In the genomic region with DNA sequence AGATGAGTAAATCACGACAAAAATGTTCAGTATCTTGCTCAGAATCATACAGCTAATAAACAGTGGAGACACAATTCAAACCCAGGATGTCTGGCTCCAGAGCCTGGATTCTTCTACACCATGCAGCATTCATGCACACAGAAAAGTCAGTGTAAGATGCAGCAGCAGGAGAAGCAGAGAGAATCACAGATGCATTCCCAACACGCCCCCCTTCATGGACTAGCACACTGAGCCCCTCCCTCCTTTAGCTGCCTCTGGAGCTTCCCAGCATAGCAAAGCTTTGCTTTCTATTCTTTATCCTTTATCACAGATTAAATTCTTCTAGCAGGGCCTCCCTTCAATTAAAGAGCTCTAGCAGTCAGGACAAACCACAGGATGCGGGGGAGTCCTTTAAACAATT, we compare ENCODE assay signal across 12 mouse cellular contexts.
DNase-seq lines count a peak whose midpoint lies in the region; ATAC-seq and TF ChIP-seq lines count a peak whose summit lies in the region.
"Had no signal": no experiment of that assay in that cellular context is flagged by ENCODE, and none has a peak within 500 bp of the region (broad histone marks: within the 10 kb centered on the region; RNA-seq: fewer than 3 reads in every experiment).

No protein-coding gene starts in this region.

- no peaks in the 10 kb centered on the region for H3K27me3 ChIP-seq in hindbrain, embryonic 16.5 days (replicated peaks; ENCODE audit: control insufficient read depth, insufficient read depth, low read length)
- H3K27me3 ChIP-seq in hindbrain, embryonic 14.5 days (ENCODE audit: control insufficient read depth, insufficient read depth, low read length), result no peaks in the 10 kb centered on the region
- no peaks in the 10 kb centered on the region for H3K27me3 ChIP-seq in ES-Bruce4 (ENCODE audit: control insufficient read depth, insufficient read depth, low read length, poor library complexity, severe bottlenecking)
- no peaks in the 10 kb centered on the region for H3K27me3 ChIP-seq in forebrain, embryonic 16.5 days (replicated peaks; ENCODE audit: control insufficient read depth, insufficient read depth, low read length)
- H3K27me3 ChIP-seq: limb, embryonic 12.5 days had no signal

- no peak for DNase-seq in hindbrain, embryonic 14.5 days (ENCODE audit: low spot score)
- DNase-seq in ES-CJ7 (ENCODE audit: low read depth, low spot score) (peak; percentile 36), liver (no peak)
- no peak for DNase-seq in testis, postnatal 10 days (ENCODE audit: low spot score)
- DNase-seq: adrenal gland, postnatal 14 days; cerebellum, postnatal 14 days; lung, postnatal 36 days had no signal

- H3K4me1 ChIP-seq in hindbrain, embryonic 16.5 days (ENCODE audit: control insufficient read depth, insufficient read depth, low read depth, low read length), result peaks cover 5% of the 10 kb centered on the region
- H3K4me1 ChIP-seq in hindbrain, embryonic 14.5 days (replicated peaks; ENCODE audit: control insufficient read depth, insufficient read depth, low read length), result no peaks in the 10 kb centered on the region
- peaks cover 9% of the 10 kb centered on the region for H3K4me1 ChIP-seq in ES-Bruce4 (ENCODE audit: control insufficient read depth, insufficient read depth, low read length)
- H3K4me1 ChIP-seq in forebrain, embryonic 16.5 days (replicated peaks; ENCODE audit: control insufficient read depth, insufficient read depth, low read length), result peaks cover 8% of the 10 kb centered on the region

- no peak overlapping the region for H3K27ac ChIP-seq in hindbrain, embryonic 16.5 days (ENCODE audit: low read depth, low read length)
- H3K27ac ChIP-seq in hindbrain, embryonic 14.5 days, result no peak overlapping the region
- H3K27ac ChIP-seq in ES-Bruce4 (ENCODE audit: insufficient read depth, low read length), result peak overlapping the region; percentile 5
- H3K27ac ChIP-seq in forebrain, embryonic 16.5 days (ENCODE audit: low read length), result no peak overlapping the region
- H3K27ac ChIP-seq: limb, embryonic 12.5 days had no signal

- H3K4me3 ChIP-seq in hindbrain, embryonic 16.5 days (ENCODE audit: low read length), result no peak overlapping the region
- no peak overlapping the region for H3K4me3 ChIP-seq in hindbrain, embryonic 14.5 days (replicated peaks; ENCODE audit: low read length)
- H3K4me3 ChIP-seq in ES-Bruce4 (ENCODE audit: low read depth, low read length), result no peak overlapping the region
- no peak overlapping the region for H3K4me3 ChIP-seq in forebrain, embryonic 16.5 days (replicated peaks; ENCODE audit: low read length)
- H3K4me3 ChIP-seq: heart, embryonic 10.5 days; limb, embryonic 12.5 days had no signal

- H3K9me3 ChIP-seq in hindbrain, embryonic 16.5 days (ENCODE audit: control insufficient read depth, low read length), result no peaks in the 10 kb centered on the region
- no peaks in the 10 kb centered on the region for H3K9me3 ChIP-seq in hindbrain, embryonic 14.5 days (ENCODE audit: control insufficient read depth, low read length)
- no peaks in the 10 kb centered on the region for H3K9me3 ChIP-seq in ES-Bruce4 (replicated peaks; ENCODE audit: control insufficient read depth, insufficient read depth, low read length, poor library complexity, severe bottlenecking)
- H3K9me3 ChIP-seq in forebrain, embryonic 16.5 days (ENCODE audit: control insufficient read depth, low read length), result no peaks in the 10 kb centered on the region
- H3K9me3 ChIP-seq: heart, embryonic 10.5 days; limb, embryonic 12.5 days had no signal

- TF ChIP-seq POLR2A in ES-Bruce4 (IDR thresholded peaks at IDR 0.05; ENCODE audit: insufficient read depth, low read length), result no peak

- 64% methylated on average over 3 of the region's 3 CpGs for WGBS in hindbrain, embryonic 16.5 days
- WGBS in hindbrain, embryonic 14.5 days, result 59% methylated on average over 3 of the region's 3 CpGs
- 43% methylated on average over 3 of the region's 3 CpGs for WGBS in forebrain, embryonic 16.5 days

- ATAC-seq in hindbrain, embryonic 16.5 days, result peak; percentile 48; the same call in 1 of the 2 replicates
- no peak; the same call in 1 of the 2 replicates for ATAC-seq in hindbrain, embryonic 14.5 days (ENCODE audit: low FRiP score)
- peak; percentile 57; the same call in 1 of the 2 replicates for ATAC-seq in forebrain, embryonic 16.5 days

- no peak overlapping the region for H3K9ac ChIP-seq in hindbrain, embryonic 16.5 days (ENCODE audit: low read depth, low read length)
- H3K9ac ChIP-seq in hindbrain, embryonic 14.5 days, result no peak overlapping the region
- no peak overlapping the region for H3K9ac ChIP-seq in ES-Bruce4 (ENCODE audit: low read depth, poor library complexity, severe bottlenecking)
- H3K9ac ChIP-seq in forebrain, embryonic 16.5 days (replicated peaks; ENCODE audit: low read depth, low read length), result 0 out of 2 replicates have a peak overlapping the region, but pooled peaks have one; percentile 6
- H3K9ac ChIP-seq: limb, embryonic 12.5 days had no signal

- no peak overlapping the region for H3K4me2 ChIP-seq in hindbrain, embryonic 16.5 days (ENCODE audit: low read length)
- H3K4me2 ChIP-seq in hindbrain, embryonic 14.5 days (replicated peaks), result no peak overlapping the region
- H3K4me2 ChIP-seq in forebrain, embryonic 16.5 days (ENCODE audit: low read length), result no peak overlapping the region
- H3K4me2 ChIP-seq: limb, embryonic 12.5 days had no signal

- no peak for TF ChIP-seq CTCF in ES-Bruce4 (IDR thresholded peaks at IDR 0.05; ENCODE audit: low read depth, low read length)

- no peaks in the 10 kb centered on the region for H3K36me3 ChIP-seq in hindbrain, embryonic 16.5 days (ENCODE audit: control insufficient read depth, insufficient read depth, low read length)
- no peaks in the 10 kb centered on the region for H3K36me3 ChIP-seq in hindbrain, embryonic 14.5 days (replicated peaks; ENCODE audit: control insufficient read depth, insufficient read depth)
- no peaks in the 10 kb centered on the region; the same call in 1 of the 2 replicates for H3K36me3 ChIP-seq in ES-Bruce4 (ENCODE audit: control insufficient read depth, insufficient read depth, low read length, poor library complexity, severe bottlenecking)
- no peaks in the 10 kb centered on the region for H3K36me3 ChIP-seq in forebrain, embryonic 16.5 days (ENCODE audit: control insufficient read depth, insufficient read depth)

- no peak for TF ChIP-seq EP300 in ES-Bruce4 (IDR thresholded peaks at IDR 0.05; ENCODE audit: insufficient read depth, low read depth, low read length)
